Mouse (Mus musculus): ENCODE results near the gene Slc23a2. TPM values are rescaled to one million over a fixed set of nuclear protein-coding genes. Genes with fewer than 3 reads are reported as not detected.

Slc23a2 gene
- polyA plus RNA-seq, 3 experiments from 2014 or later: 11.6 to 12.1 (median 11.8) TPM

DNA sequence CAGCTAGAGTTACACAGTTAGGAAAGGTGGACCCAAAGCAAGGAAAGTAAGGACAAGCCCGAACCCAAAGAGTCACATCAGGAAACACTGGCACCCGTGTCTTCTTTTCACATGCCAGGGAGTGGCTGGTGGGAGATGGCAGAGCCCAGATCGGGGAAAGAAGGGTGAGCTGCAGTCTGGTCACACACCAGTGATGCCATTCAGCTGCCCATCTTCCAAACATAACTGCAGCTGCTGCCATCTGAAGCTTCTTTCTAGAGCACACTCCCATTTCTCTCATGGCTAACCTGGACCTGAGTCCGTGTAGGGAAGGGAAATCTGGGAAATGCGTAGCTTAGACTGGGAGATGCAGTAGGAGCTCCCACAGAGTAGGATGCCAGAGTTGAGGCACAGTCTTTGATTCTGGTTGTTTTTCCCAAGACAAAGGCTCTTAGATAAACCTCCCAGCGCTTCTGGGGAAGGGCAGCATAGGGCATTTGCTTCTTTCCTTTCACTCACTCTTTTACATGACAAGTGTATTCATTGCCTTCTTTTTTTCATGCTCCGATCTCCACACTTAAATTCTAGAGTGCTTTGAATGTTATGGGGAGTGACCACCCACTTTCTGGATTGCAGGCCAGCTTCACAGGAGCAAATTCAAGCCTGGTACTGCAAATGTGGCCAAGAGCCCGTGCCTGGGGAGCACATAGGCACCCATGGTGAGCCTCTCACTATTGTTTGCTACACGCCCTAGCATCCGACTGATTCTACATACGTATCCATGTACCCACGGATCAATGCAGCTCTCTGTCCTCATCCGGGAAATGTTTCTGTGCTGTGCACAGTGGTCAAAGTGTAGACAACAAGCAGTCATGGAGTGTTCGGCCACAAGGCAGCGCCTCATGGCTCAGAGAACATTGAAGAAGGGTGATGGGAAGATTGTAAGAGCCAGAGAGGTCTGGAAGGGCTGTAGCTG lies 100.3 kb downstream of the Slc23a2 start:
- no peak for ATAC-seq

DNA sequence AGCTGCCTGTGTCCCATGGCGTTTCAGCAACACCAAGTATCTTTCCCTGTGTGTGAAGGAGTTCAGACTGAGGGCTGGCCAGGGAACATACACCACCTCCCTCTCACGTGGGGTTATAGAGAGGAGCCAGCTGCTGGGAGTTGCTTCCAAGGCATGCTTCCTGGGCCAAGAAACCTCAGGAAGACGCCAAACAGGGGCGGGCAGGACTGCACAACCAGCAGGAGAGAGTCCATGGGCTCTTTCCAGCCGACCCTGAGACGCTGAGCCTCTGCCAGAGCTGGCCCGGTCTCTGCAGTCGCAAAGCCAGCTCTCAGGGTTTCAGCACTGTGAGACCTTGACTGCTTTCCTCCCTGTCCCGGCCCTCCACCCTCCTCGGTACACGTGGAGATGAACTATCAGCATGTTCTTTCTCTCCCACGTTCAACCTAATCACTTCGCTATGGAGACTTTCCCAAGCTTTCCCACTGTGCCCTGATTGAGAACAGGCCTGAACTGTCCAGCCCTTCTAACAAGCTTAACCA lies 101.7 kb downstream of the Slc23a2 start:
- ATAC-seq: no peak

DNA sequence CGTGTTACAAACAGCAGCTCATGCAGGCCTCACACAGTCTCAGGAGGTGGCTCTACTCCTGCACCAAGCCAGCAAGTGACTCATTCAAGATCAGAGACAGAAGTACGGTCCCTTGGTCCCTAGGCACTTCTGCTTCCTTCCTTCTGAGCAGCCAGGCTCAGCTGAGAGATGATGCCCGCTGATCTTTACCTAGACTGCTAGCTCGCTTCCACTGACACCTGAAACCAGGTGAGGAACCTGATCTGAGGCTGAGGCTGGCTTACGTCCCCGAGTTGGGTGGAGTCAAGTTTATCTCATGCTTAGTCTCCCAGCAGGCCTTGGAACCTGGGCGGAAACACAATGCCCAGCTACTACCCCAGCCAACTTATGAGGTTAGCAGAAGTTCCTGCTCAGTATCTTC lies 105.0 kb downstream of the Slc23a2 start:
- peak; percentile 76 for ATAC-seq

DNA sequence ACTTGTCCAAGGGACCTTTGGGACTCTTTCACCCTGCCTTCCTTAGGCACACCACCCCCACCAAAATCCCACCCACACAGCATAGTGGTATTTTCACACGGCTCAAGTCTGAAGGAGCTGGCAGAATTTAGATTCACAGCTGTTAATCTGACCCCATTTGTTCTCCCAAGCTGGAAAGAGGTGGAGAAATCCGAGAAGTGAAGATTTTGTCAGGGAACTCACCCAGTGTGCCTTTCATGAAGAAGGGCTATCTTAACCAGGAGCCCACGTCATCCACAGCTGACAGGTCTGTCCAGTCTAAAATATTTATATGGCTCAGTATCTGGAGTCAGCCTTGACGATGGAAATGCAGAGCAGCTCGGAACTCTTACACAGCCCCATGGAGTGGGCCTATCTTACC lies 108.6 kb downstream of the Slc23a2 start:
- ATAC-seq: no peak

DNA sequence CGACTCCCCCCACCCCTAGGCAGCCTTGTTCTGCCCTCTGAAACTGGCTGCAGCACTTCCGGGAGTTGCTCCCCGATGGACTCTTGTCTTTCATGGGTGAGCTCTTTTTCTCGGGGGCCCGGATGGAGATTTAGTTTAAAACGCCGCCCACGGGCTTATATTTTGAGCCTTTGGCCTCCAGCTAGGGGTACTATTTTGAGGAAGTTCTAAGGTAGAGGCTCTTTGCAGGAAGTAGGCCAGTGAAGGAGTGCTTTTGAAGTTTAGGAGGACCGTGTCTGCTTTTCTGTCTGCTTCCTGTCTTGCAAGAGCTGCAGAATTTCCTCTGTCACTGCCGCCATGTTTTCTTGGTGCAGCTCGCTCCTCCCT lies 109.5 kb downstream of the Slc23a2 start:
- peak; percentile 82 for ATAC-seq

DNA sequence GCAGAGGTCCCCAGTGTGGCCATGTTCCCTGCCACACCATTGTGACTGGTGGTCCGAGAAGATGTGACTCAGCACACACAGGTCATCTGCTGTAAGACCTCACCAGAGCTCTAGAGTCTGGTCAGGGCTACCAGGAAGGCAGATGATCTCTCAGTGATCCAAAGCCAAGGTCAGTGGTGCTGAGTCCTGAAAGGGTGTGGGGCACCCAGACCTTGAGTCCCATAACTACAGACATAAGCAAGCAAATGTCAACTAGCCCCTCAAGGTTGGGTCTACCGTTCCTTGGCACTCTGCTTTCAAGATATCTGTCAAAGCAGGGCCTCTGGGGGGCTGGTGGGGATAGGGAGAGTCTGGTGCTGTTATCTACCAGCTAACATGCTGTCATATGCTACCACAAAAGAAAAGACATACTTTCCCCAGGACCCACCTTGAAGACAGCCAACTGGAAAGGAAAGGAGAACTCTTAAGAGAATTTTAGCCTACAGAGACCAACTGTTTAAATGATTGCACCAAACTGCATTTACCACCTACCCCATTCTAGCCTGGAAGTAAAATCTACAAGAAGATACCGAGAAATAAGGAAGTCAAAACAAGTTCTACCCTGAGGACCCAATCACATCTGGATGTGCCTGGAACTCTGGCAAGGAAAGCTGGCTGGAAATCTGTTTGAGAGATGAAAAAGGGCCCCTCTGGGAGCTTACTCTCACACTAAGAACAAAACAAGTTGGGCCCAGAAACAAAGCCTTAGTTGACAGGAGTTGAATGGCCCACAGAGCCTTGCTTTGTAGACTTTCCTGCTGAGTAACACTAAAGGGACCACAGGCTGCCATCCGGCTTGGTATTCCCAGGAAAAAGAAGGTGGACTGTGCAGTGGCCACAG lies 110.1 kb downstream of the Slc23a2 start:
- ATAC-seq: no peak

DNA sequence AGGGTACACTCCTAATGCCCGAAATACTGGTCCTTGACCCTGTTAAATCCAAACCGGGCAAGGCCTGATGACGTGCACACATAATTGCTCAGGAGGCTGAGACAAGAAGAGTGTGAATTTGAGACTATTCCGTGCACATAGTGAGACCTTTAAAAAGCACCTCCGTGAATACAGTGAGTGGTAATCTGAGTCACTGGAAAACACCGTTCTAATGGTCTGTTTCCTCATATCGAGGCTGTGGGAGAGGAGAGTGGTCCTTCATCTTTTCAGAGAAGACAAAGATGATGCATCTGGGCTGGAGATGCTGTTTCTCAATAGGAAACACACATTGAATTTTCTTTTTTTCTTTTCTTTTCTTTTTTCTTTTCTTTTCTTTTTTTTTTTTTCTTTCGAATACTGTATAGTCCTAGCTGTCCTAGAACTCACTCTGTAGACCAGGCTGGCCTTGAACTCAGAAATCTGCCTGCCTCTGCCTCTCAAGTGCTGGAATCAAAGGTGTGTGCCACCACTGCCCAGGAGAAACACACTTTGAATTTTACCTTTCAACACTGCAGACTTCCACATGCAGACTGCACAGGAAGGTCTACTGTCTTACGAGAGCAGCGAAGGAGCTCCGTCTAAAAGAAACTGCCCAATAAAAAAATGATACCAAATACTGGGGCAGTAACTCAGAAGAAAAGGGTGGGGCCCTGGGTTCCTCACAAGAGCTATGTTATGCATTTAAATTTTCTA lies 113.4 kb downstream of the Slc23a2 start:
- ATAC-seq: no peak

DNA sequence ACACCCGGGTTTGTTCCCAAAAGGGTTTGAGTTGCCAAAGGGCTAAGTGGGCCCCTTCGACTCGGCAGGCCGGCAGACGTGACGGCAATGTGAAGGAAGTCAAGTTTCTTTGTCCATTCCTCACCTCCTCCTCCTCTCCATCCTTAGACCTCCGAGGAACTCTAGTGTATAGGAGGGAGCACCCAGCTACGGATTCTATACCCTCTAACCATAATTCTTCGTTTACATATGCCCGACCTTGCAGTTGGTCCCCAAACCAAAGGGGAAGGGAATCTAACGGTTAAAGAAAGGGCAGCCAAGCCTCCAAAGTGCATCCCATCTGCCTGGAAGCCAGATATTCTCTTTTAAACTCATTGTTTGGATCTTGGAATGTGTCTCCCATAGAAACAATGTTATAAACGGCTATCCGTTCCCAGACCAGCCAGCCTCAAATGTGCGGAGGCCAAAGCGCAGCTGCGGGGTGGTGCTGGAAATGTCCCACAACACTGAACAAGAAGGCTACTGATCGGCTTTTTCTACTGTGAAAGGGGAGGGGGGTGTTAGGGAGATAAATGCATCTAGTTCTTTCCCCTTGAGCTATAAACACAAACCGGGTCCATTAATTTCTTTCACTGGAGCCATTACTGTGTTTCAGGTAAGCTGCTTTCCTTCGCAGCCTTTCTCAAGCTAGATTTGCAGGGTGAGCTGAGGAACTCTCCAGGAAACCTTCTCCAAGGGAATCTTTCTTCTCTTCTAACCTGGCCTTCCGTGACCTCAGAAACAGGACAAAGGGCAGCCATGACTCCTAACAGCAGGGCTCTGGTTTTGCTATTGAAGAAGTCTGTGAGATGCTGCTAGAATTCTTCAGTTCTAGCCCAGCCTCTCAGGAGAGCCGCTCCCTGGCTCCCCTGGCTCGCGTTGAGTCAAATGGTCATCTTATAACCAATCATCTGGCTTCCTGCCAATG lies 114.2 kb downstream of the Slc23a2 start:
- no peak for ATAC-seq

DNA sequence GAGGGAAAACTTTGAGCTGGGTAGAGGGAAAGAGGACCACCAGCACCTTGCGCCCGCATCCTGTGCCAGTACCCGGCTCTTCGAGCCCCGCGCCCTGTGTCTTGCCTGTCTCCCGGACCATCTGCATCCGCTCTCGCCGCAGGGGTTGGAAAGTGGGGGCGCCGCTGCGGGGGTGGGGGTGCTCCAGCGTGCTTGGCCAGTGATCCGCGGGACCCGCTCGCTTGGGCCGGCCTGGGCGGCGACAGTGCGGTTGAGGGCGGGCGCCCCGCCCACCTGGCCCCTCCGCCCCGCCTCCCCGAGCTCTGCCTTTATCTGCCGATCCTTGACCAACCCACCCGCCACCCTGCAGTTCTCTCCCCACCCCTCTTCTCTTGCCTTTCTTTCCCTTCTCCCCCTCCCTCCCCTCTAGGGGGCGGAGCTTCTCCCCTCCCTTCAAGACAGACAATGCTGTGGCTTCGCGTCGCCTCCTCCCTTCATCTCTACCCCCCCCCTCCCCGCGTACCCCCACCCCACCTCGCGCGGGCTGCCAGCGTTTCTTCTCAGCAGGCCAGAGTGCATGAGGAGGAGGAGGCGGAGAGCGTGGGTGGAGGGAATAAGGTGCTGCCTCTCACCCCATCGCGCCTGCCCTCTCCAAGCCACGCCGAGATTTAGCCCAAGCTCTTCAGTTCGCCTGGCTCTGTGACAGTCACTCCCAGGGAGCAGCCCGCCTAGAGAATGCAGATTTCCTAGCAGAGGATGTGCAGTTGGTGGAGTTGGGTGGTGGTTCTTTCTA lies 115.1 kb downstream of the Slc23a2 start, which contains the start of gene Rassf2:
Gene Rassf2, minus strand, starts transcription at position 613 of the 772 bp plus-strand sequence.
- ATAC-seq: peak; percentile 78

DNA sequence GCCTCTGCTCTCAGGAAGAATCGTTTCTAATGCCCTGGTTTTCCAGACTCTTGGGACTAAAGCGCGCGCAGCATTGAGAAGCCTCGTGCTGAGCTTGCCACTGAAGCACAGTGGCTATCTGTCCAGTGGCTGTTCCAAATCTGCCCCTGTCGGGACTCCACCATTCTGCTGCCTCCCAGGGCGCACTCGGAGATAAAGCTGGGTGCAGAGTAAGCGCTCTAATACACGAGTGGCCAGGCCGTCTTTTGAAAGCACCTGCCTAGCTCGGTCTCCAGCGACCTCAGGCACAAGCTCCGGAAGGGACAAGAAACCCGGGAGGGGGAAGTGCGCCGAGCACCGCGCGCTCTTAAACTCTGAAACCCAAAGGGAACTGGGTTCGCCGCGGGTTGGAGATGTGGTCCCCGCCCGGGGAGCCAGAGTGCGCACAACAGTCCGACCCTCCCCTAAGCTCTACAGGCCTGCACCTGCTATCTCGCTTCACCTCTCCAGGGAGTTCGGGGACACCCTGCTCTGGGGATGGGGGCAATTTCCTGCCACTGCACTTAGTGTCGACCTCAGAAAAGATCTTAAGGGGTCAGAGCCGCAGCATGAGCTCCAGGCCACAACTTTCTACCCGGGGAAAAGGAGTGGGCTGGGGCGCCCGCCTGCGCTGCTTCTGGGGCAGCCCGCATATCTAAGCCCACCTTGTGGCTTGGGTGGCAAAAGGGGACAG lies 115.9 kb downstream of the Slc23a2 start:
- peak; percentile 59 for ATAC-seq

DNA sequence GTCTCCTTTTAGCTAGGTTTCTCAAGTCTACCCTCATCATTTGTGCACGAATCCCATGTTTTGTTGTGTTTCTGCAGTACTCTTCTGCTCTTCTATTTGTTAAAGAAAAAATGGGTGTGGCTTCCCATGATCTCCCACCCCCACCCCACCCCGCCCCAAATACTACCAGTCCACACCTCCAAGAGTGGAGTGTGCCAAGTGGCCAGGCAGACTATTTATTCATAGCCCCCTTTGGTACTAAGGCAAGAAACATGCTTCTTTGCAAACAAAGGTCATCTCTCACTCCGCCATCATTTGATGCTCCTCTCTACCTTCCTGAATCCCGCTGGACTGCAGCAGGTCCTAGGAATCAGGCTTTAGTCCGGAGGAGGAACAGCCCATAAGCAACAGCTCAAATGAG lies 116.8 kb downstream of the Slc23a2 start:
- ATAC-seq: no peak

DNA sequence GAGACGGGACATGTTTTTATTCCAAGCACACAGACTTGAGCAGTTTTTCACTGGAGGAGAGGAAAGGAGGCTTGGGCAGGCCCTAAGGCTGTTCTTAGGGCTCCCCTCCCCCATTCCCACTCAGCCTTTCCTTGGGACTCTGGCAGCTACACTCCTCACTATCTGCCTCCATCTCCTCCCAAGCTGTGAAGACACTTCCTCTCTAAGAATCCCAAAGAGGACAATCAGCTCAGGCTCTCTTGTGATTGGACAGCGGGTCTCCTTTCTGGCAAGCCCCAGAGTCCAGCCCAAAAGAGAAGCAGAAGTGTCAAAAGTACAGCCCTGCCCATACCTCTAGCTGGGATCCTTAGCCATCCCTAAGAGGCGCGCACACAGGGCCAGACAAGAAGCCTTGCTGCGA lies 117.5 kb downstream of the Slc23a2 start:
- ATAC-seq: no peak

DNA sequence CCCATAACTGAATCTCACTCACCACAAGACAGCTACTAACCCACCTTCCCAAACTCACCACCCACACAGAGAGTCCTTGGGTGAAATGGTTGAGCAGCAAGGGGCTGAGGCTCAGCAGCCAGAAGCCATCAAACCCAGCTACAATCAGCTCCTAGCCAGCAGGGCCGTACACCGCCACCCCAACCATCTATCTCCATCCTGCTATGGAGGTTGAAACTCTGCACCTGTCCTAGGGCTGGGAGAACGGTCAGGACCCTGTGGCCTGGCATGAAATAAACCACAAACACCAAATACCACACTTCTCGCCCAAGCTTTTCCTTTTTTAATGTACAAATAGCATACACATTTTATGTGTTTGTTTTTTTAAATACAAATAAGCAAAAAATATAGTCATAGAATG lies 120.9 kb downstream of the Slc23a2 start:
- no peak for ATAC-seq

DNA sequence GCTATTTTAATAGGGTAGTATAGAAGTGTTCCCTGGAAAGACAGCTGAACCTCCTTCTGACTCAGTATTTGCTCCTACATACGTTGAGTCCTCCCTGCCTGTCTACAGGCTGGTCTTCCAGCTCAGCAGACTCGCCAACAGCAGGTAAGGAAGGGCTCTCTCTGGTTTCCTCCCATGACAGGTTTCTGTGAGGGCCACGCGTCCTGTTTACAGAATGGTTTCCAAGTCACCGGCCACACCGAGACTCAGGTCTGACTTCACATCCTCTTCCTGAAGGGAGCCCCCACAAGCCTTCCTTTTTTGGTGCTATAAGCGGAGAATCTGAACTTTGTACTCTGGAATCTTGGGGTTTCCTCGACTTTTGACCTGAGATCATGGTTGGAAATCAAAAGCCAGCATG lies 122.3 kb downstream of the Slc23a2 start:
- ATAC-seq: peak; percentile 47

DNA sequence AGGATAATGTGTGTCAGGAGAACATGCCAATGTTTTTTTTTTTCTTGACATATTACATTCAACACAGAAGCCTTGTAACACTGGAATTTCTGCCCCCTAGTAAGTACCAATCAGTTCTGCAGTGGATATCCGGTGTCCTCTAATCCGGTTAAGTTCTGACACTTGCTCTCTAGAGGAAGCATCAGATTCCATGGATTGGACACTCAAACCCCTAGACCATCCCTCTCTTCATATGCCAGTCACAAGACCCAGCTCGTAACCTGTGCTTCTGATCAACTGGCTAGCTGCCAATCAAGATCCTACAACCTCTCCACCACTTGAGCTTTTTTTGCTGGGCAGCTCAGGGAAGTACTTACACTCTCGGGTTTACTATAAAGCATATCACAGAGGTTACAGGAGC lies 123.3 kb downstream of the Slc23a2 start:
- peak; percentile 6 for ATAC-seq

DNA sequence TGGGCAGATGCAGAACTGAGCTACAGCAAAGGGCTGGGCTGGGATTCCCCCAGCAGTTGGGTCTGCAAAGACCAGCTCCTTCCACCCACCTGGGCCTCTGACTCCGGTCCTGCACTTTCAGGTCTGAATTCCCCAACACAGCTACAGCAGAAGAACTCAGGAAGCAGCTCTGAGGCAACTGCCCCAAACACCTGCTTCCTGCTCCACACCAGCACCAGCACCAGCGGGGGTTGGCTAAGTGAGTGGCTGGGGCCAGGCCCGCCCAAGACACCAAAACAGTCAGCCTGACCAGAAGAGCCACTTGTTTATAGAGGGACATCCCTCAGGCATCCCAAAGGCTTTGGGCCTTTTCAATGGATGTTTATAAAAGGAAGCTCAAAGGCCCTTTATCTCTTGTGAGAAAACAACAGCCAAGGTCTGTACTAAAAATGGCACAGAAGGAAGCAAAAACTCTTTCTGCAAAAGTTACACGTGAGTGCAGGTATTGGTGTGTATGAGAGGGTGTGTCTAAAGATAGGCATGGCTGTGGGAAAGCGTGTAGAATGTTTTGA lies 123.8 kb downstream of the Slc23a2 start:
- peak; percentile 60 for ATAC-seq

DNA sequence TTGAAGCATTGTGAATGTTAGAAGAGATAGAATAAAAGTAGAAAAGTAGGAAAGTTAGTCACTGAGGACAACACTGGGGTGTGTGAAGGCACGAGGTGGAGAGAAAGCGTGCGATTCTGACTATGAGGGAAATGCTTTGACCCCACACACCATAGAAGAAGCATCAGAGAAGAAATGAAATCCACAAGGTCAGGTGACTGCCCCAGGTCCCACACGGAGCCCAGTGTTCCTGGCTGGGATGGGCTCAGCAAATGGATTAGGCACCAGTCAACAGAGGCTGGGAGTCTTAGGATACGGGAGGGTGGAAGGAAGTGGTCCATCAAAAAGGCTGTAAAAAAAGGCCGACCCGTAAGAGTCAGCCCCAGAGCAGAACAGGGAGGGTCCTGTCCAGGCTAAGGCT lies 124.5 kb downstream of the Slc23a2 start:
- no peak for ATAC-seq

DNA sequence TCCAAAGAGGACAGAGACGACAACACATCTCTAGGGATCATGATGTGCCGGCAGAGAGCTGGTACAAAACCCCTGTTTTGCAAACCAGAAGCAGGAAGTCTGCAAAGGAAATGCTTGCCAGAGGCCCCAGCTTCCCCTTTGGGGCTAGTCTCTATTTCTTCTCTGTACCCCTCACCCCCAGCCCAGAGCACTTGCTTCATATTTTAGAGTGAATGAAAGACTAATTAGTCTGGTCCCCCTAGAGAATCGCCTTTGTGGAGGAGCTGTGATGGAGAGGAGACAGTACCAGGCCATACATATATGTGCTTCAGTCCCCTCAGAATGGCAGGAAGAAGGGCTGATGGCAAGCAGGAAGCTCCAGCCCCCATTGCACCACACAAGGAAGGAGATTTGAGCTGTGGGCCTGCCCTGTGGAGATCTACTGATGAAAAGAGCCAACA lies 125.5 kb downstream of the Slc23a2 start:
- peak; percentile 39 for ATAC-seq

DNA sequence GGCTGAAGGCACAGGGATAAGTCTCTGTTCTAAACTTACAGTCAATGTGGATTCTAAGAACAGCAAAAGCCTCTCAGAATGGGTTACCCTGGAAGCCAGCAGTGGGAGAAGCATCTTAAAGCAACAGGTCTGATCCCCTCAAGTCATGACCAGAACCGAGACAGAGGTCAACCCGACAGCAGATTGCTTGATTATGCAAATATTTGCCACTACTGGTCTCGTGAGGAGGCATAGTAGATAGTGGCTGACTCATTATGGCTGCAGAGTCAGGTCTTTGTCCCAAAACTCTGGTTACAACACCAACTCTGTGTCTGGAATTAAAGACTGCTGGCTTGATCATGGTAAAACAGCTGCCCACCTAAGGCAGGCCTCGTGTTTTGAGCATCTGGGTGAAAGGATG lies 126.8 kb downstream of the Slc23a2 start:
- ATAC-seq: no peak

Measured in inflammation-experienced regulatory T-cells, adult 6 months (primary cell).